Mouse (Mus musculus) urinary bladder, postnatal 25 days (tissue): ENCODE data around the gene Kif5a.

Experiments used
- DNase-seq: peaks from one replicate; pipeline ENCODE4 v3.0.0; 2022; ENCODE audit warnings: low spot score

Kif5a gene

GRCm38 (mm10) chr10:127217177-127217576 lies 46.0 kb downstream of the Kif5a start:
- no peak for DNase-seq

- DNase-seq, result no peak
Observed at GRCm38 (mm10) chr10:127216456-127216855, 46.7 kb downstream of the Kif5a start.

- DNase-seq, result no peak
Observed at GRCm38 (mm10) chr10:127214422-127214803, 48.7 kb downstream of the Kif5a start.

- no peak for DNase-seq
Observed at GRCm38 (mm10) chr10:127213704-127214421, 49.3 kb downstream of the Kif5a start.

- DNase-seq, result no peak
Observed at GRCm38 (mm10) chr10:127213272-127213671, 49.9 kb downstream of the Kif5a start.

GRCm38 (mm10) chr10:127211414-127211854 lies 51.7 kb downstream of the Kif5a start, which contains the start of gene Pip4k2c:
Gene Pip4k2c (minus strand): TSS chr10:127211585.
- peak; percentile 90 for DNase-seq

GRCm38 (mm10) chr10:127210961-127211405 lies 52.2 kb downstream of the Kif5a start:
- DNase-seq, result no peak

GRCm38 (mm10) chr10:127209928-127210570 lies 53.1 kb downstream of the Kif5a start:
- DNase-seq, result no peak

- DNase-seq, result no peak
Observed at GRCm38 (mm10) chr10:127208921-127209320, 54.2 kb downstream of the Kif5a start.

GRCm38 (mm10) chr10:127205373-127205772 lies 57.8 kb downstream of the Kif5a start:
- DNase-seq, result no peak

- no peak for DNase-seq
Observed at GRCm38 (mm10) chr10:127204589-127204988, 58.6 kb downstream of the Kif5a start.

- DNase-seq, result no peak
Observed at GRCm38 (mm10) chr10:127203106-127203505, 60.0 kb downstream of the Kif5a start.

GRCm38 (mm10) chr10:127200279-127200678 lies 62.9 kb downstream of the Kif5a start:
- DNase-seq, result no peak

- no peak for DNase-seq
Observed at GRCm38 (mm10) chr10:127199474-127199873, 63.7 kb downstream of the Kif5a start.

- no peak for DNase-seq
Observed at GRCm38 (mm10) chr10:127199068-127199467, 64.1 kb downstream of the Kif5a start.

GRCm38 (mm10) chr10:127198492-127198891 lies 64.7 kb downstream of the Kif5a start:
- DNase-seq, result no peak

GRCm38 (mm10) chr10:127197505-127198110 lies 65.5 kb downstream of the Kif5a start:
- no peak for DNase-seq

- DNase-seq, result no peak
Observed at GRCm38 (mm10) chr10:127197104-127197503, 66.0 kb downstream of the Kif5a start.

GRCm38 (mm10) chr10:127196392-127196791 lies 66.8 kb downstream of the Kif5a start:
- peak; percentile 26 for DNase-seq

GRCm38 (mm10) chr10:127195328-127196129 lies 67.6 kb downstream of the Kif5a start, which contains the start of gene Dtx3:
Gene Dtx3 (minus strand): TSS chr10:127195728.
- DNase-seq, result no peak

- peak; percentile 52 for DNase-seq
Observed at GRCm38 (mm10) chr10:127194428-127195327, 68.5 kb downstream of the Kif5a start.
